Comparison of ENCODE assay signal across 21 mouse cellular contexts in the genomic region with DNA sequence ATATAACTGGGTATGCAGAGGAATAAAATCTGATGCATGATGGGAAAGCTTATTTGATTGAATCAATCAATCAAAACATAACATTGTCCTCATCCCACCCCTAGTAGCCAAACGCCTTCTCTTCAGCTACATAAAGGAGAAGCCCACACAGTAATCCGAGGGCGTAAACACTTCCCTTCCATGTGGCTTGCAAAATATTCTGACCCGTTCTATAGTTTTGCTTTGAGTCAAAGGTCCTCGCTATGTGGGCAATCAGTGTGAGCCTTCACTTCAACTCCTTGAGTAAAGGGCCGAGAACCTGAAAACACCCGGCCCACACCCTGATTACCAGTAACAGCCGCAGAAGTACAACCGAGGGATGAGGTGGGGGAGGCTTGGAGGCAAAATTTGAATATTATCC. TPM values are rescaled to one million over a fixed set of nuclear protein-coding genes. Genes with fewer than 3 reads are reported as not detected.
DNase-seq lines count a peak whose midpoint lies in the region; ATAC-seq and TF ChIP-seq lines count a peak whose summit lies in the region.
"Had no signal": no experiment of that assay in that cellular context is flagged by ENCODE, and none has a peak within 500 bp of the region (broad histone marks: within the 10 kb centered on the region; RNA-seq: fewer than 3 reads in every experiment).

No protein-coding gene starts in this region.

- H3K27me3 ChIP-seq in intestine, postnatal 0 days (replicated peaks; ENCODE audit: control insufficient read depth, insufficient read depth, low read length), result no peaks in the 10 kb centered on the region
- 0 out of 2 replicates have a peak, but pooled peaks cover 3% of the 10 kb centered on the region for H3K27me3 ChIP-seq in hindbrain, postnatal 0 days (ENCODE audit: insufficient read depth, low read length)
- H3K27me3 ChIP-seq: embryonic facial prominence, embryonic 12.5 days; forebrain, embryonic 15.5 days; Patski had no signal

- no peak overlapping the region for H3K9ac ChIP-seq in intestine, postnatal 0 days (ENCODE audit: low read depth, low read length)
- no peak overlapping the region for H3K9ac ChIP-seq in hindbrain, postnatal 0 days (replicated peaks; ENCODE audit: low read length)
- H3K9ac ChIP-seq: embryonic facial prominence, embryonic 12.5 days; forebrain, embryonic 13.5 days; forebrain, embryonic 15.5 days; forebrain, postnatal 0 days had no signal

- H3K4me3 ChIP-seq in intestine, postnatal 0 days (ENCODE audit: low read depth, low read length), result no peak overlapping the region
- no peak overlapping the region for H3K4me3 ChIP-seq in hindbrain, postnatal 0 days (ENCODE audit: low read length)
- H3K4me3 ChIP-seq: embryonic facial prominence, embryonic 10.5 days; embryonic facial prominence, embryonic 12.5 days; forebrain, embryonic 13.5 days; forebrain, embryonic 15.5 days had no signal

- ATAC-seq in granulocyte monocyte progenitor cell, adult 5-6 weeks (replicated peaks; ENCODE audit: poor library complexity, severe bottlenecking), result peak; percentile 46; the same call in 1 of the 2 replicates
- 0 out of 2 replicates have a peak, but pooled peaks have one; percentile 43 for ATAC-seq in megakaryocyte, adult 5-6 weeks (ENCODE audit: poor library complexity, severe bottlenecking)
- ATAC-seq in intestine, postnatal 0 days, result no peak
- no peak for ATAC-seq in hindbrain, postnatal 0 days
- ATAC-seq: activated CD4-positive, CD25-positive, alpha-beta regulatory T cell, adult 4 months; forebrain, embryonic 13.5 days; forebrain, embryonic 15.5 days; forebrain, postnatal 0 days; Patski had no signal

- 89% methylated on average over 9 of the region's 9 CpGs for WGBS in intestine, postnatal 0 days
- 90% methylated on average over 9 of the region's 9 CpGs for WGBS in hindbrain, postnatal 0 days

- H3K36me3 ChIP-seq in intestine, postnatal 0 days (ENCODE audit: control insufficient read depth, insufficient read depth), result no peaks in the 10 kb centered on the region
- no peaks in the 10 kb centered on the region for H3K36me3 ChIP-seq in hindbrain, postnatal 0 days (ENCODE audit: insufficient read depth, low read length)
- H3K36me3 ChIP-seq: embryonic facial prominence, embryonic 10.5 days; embryonic facial prominence, embryonic 12.5 days; forebrain, embryonic 15.5 days; G1E had no signal

- H3K27ac ChIP-seq in intestine, postnatal 0 days (ENCODE audit: low read depth, low read length), result no peak overlapping the region
- H3K27ac ChIP-seq in hindbrain, postnatal 0 days, result no peak overlapping the region
- H3K27ac ChIP-seq: embryonic facial prominence, embryonic 12.5 days; forebrain, embryonic 13.5 days; forebrain, embryonic 15.5 days had no signal

- H3K4me2 ChIP-seq in intestine, postnatal 0 days (replicated peaks; ENCODE audit: low read depth), result no peak overlapping the region
- H3K4me2 ChIP-seq in hindbrain, postnatal 0 days (ENCODE audit: low read depth, low read length), result no peak overlapping the region
- H3K4me2 ChIP-seq: embryonic facial prominence, embryonic 12.5 days; forebrain, embryonic 13.5 days; forebrain, embryonic 15.5 days had no signal

- no peak for TF ChIP-seq CTCF in intestine, postnatal 0 days (IDR thresholded peaks at IDR 0.05; ENCODE audit: low read depth)
- TF ChIP-seq CTCF in hindbrain, postnatal 0 days (IDR thresholded peaks at IDR 0.05; ENCODE audit: low read depth), result no peak

- H3K4me1 ChIP-seq in intestine, postnatal 0 days (replicated peaks; ENCODE audit: control insufficient read depth, insufficient read depth, low read length), result no peaks in the 10 kb centered on the region
- 0 out of 2 replicates have a peak, but pooled peaks cover 1% of the 10 kb centered on the region for H3K4me1 ChIP-seq in hindbrain, postnatal 0 days (ENCODE audit: insufficient read depth, low read length)
- H3K4me1 ChIP-seq: forebrain, embryonic 15.5 days had no signal

- no peaks in the 10 kb centered on the region for H3K9me3 ChIP-seq in intestine, postnatal 0 days (ENCODE audit: control insufficient read depth)
- no peaks in the 10 kb centered on the region for H3K9me3 ChIP-seq in hindbrain, postnatal 0 days (ENCODE audit: low read length)
- H3K9me3 ChIP-seq: embryonic facial prominence, embryonic 10.5 days; embryonic facial prominence, embryonic 12.5 days; forebrain, embryonic 13.5 days; forebrain, embryonic 15.5 days; G1E had no signal

- DNase-seq in kidney, postnatal 10 days, result no peak
- DNase-seq in hindbrain, postnatal 0 days (ENCODE audit: low spot score), result no peak
- DNase-seq: adrenal gland, adult 8-10 months; adrenal gland, postnatal 14 days; adrenal gland, postnatal 36 days; cerebellum, adult 11-12 months; cerebellum, adult 2 months; cerebellum, adult 9-10 months; cerebellum, postnatal 10 days; cerebellum, postnatal 25 days; forebrain, postnatal 0 days had no signal

RNA-seq across cellular contexts. Expression of gene Tle3, which starts 41.4 kb away (rescaled TPM):
- total RNA-seq in granulocyte monocyte progenitor cell, adult 5-6 weeks (2014; fragmentation: Nextera tagmentation), result 83.8 and 91.4 TPM in 2 replicates
- total RNA-seq in granulocyte monocyte progenitor cell, adult 5-6 weeks (2017), result 34.6 and 40.9 TPM in 2 replicates
- total RNA-seq in megakaryocyte, adult 5-6 weeks (2015), result 113 and 146 TPM in 2 replicates
- 79.4 and 92.9 TPM in 2 replicates for total RNA-seq in megakaryocyte, adult 5-6 weeks (2017)
- polyA plus RNA-seq in intestine, postnatal 0 days (2015; fragmentation: Nextera tagmentation; extraction: Ambion mirVana), result 24.3 and 28.6 TPM in 2 replicates
- total RNA-seq in hindbrain, postnatal 0 days (2014; rRNA removed), result 74.1 and 81.3 TPM in 2 replicates
- polyA plus RNA-seq in hindbrain, postnatal 0 days (2015; fragmentation: Nextera tagmentation; extraction: Ambion mirVana), result 15.5 and 17.7 TPM in 2 replicates

Comparison
In these comparisons a context has a peak if more than half of its experiments do, and no peak if none do; other contexts are left out.
1. ATAC-seq: peak in granulocyte monocyte progenitor cell, adult 5-6 weeks (single experiment) and megakaryocyte, adult 5-6 weeks (single experiment); none in intestine, postnatal 0 days (single experiment) and hindbrain, postnatal 0 days (single experiment).